Mouse (Mus musculus): ENCODE results near the gene Gm42372.

DNA sequence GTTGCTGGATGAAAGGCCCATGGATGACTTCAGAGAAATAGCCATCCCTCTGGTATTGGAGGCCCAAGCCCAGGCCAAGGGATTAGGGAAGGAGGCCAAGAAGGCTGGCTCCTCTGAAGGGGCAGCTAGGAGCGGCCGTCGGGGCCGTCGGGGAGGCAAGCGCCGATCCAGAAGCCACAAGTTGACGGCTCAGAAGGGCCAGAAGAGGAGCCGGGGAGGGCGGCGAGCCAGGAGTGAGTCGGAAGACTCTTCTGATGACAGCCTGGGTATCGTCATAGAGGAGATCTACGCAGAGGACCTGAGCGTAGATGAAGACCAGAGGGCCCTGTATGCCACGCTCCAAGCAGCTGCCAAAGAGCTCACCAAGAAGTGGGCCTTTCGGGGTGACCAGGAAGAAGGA is 37.5 kb upstream of the Gm42372 start:
- no peak for TF ChIP-seq EP300 (IDR thresholded peaks at IDR 0.05; ENCODE audit: insufficient read depth, low read depth, low read length)
- TF ChIP-seq POLR2A (IDR thresholded peaks at IDR 0.05; ENCODE audit: insufficient read depth, low read length), result no peak
- no peak for TF ChIP-seq CTCF (IDR thresholded peaks at IDR 0.05; ENCODE audit: low read depth, low read length)
